Mouse (Mus musculus): ENCODE data around the gene Aim2.
"Not testable (repeated sequence)": the region's sequence is repeated elsewhere in the genome, so short reads cannot be mapped to it uniquely, and the experiment has no call there.

Aim2 gene

GRCm38 (mm10) chr1:173350372-173350957 is at the start of gene Aim2:
Gene Aim2, plus strand, starts transcription at chr1:173350879.
- no peak for DNase-seq (ENCODE audit: extremely low spot score, low read depth, low spot score)

- not testable (repeated sequence) for DNase-seq (ENCODE audit: extremely low spot score, low read depth, low spot score)
Measured at GRCm38 (mm10) chr1:173302795-173303194, 47.9 kb upstream of the Aim2 start.

GRCm38 (mm10) chr1:173313535-173314050 is 37.1 kb upstream of the Aim2 start:
- DNase-seq (ENCODE audit: extremely low spot score, low read depth, low spot score) = not testable (repeated sequence)

- DNase-seq (ENCODE audit: extremely low spot score, low read depth, low spot score) = no peak
Measured at GRCm38 (mm10) chr1:173315725-173316124, 35.0 kb upstream of the Aim2 start.

GRCm38 (mm10) chr1:173317925-173318477 is 32.7 kb upstream of the Aim2 start:
- DNase-seq (ENCODE audit: extremely low spot score, low read depth, low spot score) = no peak

GRCm38 (mm10) chr1:173321593-173322248 is 29.0 kb upstream of the Aim2 start:
- no peak for DNase-seq (ENCODE audit: extremely low spot score, low read depth, low spot score)

GRCm38 (mm10) chr1:173322249-173322627 is 28.4 kb upstream of the Aim2 start:
- no peak for DNase-seq (ENCODE audit: extremely low spot score, low read depth, low spot score)

- DNase-seq (ENCODE audit: extremely low spot score, low read depth, low spot score) = no peak
Measured at GRCm38 (mm10) chr1:173323839-173324585, 26.7 kb upstream of the Aim2 start.

GRCm38 (mm10) chr1:173324961-173325360 is 25.7 kb upstream of the Aim2 start:
- DNase-seq (ENCODE audit: extremely low spot score, low read depth, low spot score) = no peak

- DNase-seq (ENCODE audit: extremely low spot score, low read depth, low spot score) = no peak
Measured at GRCm38 (mm10) chr1:173325395-173325794, 25.3 kb upstream of the Aim2 start.

GRCm38 (mm10) chr1:173326552-173326951 is 24.1 kb upstream of the Aim2 start:
- no peak for DNase-seq (ENCODE audit: extremely low spot score, low read depth, low spot score)

GRCm38 (mm10) chr1:173328446-173328845 is 22.2 kb upstream of the Aim2 start:
- DNase-seq (ENCODE audit: extremely low spot score, low read depth, low spot score) = no peak

- no peak for DNase-seq (ENCODE audit: extremely low spot score, low read depth, low spot score)
Measured at GRCm38 (mm10) chr1:173329185-173329584, 21.5 kb upstream of the Aim2 start.

GRCm38 (mm10) chr1:173329743-173330142 is 20.9 kb upstream of the Aim2 start:
- no peak for DNase-seq (ENCODE audit: extremely low spot score, low read depth, low spot score)

- DNase-seq (ENCODE audit: extremely low spot score, low read depth, low spot score) = no peak
Measured at GRCm38 (mm10) chr1:173332418-173332817, 18.3 kb upstream of the Aim2 start.

- no peak for DNase-seq (ENCODE audit: extremely low spot score, low read depth, low spot score)
Measured at GRCm38 (mm10) chr1:173333312-173334253, 17.1 kb upstream of the Aim2 start, which contains the start of gene Ackr1. Gene Ackr1, minus strand, starts transcription at chr1:173333750.

- no peak for DNase-seq (ENCODE audit: extremely low spot score, low read depth, low spot score)
Measured at GRCm38 (mm10) chr1:173335903-173336302, 14.8 kb upstream of the Aim2 start.

- no peak for DNase-seq (ENCODE audit: extremely low spot score, low read depth, low spot score)
Measured at GRCm38 (mm10) chr1:173337008-173337407, 13.7 kb upstream of the Aim2 start.

GRCm38 (mm10) chr1:173339543-173339942 is 11.1 kb upstream of the Aim2 start:
- DNase-seq (ENCODE audit: extremely low spot score, low read depth, low spot score) = no peak

GRCm38 (mm10) chr1:173342425-173342824 is 8.3 kb upstream of the Aim2 start:
- DNase-seq (ENCODE audit: extremely low spot score, low read depth, low spot score) = no peak
